Mouse (Mus musculus) cerebellum, adult 9-10 months (tissue): ENCODE measurements at regions not wholly inside any gene's neighbourhood (a gene's known extent, or its start where the extent isn't known, plus 50 kb on each side); places are given as distances from the start of the nearest gene placed in this dataset.
A peak's percentile ranks its signal among the peaks of the same experiment; 100 is the strongest.

Experiments used
- DNase-seq: peaks from one replicate; pipeline ENCODE4 v3.0.0; 2022

DNA sequence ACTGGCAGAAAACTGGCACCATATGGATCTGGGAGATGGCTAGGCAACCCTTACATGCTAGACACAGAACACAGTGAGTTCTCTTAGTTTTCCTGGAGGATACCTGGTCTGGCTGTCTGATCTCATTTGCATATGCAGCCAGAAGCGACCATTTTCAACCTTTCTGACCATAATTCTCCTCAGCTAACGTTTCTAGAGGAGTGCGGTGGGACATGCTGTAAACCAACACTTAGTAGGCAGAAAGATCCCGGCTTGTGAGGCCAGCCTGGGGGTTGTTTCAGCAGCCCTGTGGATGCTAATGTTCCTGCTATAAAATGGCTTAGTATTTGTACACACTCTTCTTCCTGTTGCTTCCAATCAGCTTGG, 168.6 kb upstream of the Olig3 start:
- DNase-seq, result no peak

DNA sequence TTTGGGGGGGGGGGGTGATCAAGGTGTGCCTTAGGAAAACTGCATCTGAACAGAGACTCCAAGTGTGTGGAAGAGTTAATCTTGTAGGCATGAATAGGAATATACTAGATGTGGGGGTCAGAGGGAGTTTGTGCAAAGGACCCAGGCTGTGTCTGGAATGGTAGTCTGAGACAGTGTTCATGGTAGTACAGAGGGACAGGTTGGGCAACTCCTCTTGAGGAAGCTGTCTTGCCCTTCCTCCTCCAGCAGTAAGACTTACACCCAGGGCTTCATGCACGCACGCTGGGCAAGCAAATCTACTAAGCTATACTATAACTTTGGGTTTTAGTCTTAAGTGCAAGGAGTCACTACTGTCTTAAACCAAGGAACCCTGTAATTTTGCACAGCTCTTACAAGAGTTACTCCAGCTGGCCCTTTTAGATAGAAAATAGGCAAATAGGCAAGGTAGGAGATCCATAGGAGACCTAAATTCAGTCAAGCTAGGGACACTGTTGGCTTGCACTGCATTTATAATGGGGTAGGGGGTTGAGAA, 169.2 kb upstream of the Olig3 start:
- no peak for DNase-seq

DNA sequence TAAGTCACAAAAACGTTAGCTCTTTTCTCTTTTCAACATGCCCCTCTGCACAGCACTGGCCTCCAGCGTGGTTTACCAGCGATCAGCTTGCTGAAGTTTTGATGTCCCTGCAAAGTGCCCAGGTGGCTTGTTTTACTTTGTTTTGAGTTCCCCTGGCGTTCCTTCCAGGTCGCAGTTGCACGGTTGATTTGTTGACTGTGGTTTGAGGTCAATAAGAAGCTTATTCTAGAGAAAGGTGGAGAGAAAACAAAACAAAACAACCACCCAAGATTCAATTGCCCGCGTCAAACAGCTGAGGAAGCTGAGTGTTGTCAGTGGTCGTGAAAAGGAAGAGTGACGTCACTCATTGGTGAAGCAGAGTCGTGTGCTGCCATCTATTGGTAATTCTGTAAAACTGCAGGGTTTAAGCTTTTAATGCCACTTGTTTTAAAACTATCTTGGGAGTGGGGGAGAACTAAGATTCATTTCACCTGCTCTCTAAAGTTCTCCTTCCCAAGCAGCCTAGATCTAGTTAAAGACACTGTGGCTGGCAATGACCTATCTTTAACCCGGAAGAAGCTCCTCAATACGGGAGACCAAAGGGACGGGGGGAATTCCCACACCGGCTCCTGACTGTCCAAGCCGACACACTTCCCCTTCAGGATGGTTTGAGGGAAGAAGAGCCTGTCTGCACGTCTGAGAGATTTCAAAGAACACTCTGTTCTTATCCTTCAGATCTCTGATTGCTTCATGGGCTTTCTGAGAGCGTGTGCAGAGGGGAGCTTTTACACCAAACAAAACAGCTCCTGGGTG, 170.3 kb upstream of the Olig3 start:
- peak; percentile 27 for DNase-seq

DNA sequence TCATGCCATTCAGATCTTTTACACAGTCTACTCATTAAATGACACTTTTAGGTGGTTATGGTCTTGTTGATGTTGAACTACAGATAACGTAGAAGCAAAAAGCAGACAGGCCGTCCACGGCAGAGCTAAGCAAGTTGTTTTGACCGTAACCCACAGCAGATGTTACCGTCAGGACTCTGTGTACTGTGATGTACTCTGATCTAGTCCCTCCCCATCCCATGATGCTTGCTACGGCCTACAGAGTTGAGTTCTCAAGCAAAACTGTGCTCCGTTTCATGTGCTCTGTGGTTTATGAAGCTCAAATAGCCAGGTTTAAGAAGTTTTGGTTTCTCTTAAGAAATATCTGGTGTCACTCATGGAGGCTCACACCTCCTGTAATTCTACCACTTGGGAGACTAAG, 169.4 kb upstream of the Tnfaip3 start:
- no peak for DNase-seq

DNA sequence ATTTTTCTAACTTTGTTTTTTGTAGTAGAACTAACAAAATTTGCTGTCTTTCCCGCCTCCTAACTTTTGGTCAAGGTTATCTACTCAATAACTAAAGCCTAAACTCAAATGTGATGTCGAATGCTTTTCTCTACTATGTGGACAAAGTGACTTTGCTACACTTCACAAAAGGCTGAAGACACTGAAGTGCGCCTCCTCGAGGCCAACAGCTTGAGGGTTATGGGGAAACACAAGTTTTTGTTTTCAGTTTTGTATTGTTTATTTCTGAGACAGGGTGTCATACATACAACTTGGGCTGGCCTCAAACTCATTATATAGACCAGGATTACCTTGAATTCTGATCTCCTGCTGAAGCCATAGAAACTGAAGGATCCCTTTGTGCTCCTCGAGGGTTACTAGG, 162.4 kb upstream of the Tnfaip3 start:
- DNase-seq, result no peak

DNA sequence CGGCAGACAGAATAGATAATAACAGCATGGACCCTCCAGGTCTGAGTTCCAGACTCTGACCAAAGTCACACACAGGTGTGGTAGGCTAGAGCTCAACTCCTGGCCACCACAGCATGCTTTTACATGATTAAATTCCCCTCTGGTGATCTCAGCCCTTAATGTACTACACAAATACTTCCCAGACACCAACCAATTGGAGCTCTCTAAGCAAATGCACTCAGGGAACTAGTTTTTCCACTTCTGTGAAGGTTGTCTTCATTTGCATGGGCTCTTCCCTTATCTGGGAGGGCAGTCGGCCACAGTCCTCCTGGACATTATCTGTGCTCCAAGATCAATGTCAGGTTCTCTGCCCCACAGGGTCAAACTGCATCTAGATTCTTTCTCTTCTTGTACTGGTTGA, 162.0 kb upstream of the Tnfaip3 start:
- no peak for DNase-seq

DNA sequence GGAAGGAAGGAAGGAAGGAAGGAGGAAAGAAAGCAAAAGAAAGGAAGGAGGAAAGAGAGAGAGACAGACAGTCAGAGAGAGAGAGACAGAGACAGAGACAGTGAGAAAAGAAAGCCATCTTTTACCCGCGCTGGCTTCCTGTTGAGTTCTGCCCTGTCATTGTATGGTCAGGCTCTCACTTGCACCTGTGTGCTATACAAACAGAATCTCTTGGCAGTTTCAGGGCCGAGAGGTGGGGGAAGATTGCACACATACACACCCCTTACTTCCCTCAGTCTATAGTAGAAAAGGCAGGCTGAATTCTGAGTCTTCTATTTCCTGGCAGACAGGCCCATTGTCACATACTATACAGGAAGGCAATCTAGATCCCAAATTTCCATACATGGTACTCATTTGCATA, 160.8 kb upstream of the Tnfaip3 start:
- DNase-seq, result no peak

DNA sequence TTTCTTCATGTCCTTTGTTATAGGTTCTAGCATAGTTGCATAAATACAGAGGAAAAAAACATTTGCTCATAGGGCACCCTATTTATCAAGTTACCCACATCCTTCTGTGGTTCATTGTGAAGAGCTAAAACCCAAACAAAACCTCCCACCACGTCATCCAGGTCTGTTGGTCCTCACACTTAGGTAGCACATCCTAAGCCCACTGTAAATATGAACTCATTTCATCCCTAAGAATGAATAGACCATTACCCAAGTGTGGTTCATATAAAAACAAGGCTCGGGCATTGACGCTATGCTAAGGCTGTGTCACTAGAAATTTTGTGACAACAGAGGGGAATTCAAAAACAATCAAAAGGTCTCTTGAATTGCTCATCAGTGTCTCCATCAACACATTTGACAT, 156.4 kb upstream of the Tnfaip3 start:
- no peak for DNase-seq

DNA sequence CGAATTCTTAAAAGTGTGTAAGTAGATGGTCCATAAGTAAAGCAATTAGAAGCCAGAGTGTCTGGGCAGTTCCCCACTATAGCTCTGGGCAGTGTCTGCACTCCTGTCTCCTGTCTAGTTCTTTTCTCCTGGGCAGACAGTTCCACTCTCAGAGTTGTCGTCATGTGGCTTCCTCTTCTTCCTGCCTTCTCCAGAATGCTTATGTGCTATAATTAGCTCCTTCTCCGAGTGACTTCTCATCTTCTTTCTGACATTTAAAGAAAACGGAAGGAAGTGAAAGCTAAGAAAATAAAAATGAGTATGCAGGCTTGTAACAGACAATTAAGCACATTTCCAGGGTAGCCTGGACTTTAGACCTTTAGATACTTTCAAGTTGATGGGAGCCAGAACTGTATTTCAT, 155.1 kb upstream of the Tnfaip3 start:
- no peak for DNase-seq

DNA sequence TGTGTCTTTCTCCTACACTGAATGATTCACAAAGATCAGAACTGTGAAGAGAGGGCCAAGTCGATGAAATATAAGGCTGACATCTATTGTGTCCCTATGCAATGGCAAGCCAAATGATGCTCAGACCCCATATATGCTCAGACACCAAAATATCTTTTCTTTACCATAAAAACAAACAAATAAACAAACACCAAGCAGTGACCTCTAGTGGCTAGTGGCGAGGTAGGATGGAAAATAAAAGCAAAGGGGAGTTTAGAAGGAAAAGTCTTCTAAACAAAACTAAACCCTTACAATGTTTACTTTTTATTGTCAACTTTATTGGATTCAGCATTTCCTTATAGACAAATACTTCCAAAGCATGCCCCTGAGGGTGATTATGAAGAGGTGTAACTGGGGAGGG, 153.8 kb upstream of the Tnfaip3 start:
- no peak for DNase-seq

DNA sequence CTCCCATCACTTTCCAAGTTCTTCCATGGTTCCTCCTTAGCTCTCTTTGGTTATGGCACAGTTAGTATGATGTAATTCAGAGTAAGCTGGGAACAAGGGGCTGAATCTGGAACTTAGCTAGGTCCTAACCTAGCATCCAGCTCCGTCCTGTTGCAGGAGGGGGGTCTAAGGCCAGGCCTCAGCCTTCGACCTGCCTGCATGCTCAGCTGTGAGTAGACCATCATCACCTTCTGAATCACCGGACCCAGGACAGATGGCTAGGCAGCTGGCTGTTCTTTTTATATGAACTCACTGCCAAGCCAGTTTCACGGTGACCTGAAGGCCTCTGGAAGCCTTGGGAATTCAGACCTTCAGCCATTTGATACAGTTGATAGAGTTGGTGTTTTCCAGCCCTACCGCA, 152.9 kb upstream of the Tnfaip3 start:
- DNase-seq, result no peak

DNA sequence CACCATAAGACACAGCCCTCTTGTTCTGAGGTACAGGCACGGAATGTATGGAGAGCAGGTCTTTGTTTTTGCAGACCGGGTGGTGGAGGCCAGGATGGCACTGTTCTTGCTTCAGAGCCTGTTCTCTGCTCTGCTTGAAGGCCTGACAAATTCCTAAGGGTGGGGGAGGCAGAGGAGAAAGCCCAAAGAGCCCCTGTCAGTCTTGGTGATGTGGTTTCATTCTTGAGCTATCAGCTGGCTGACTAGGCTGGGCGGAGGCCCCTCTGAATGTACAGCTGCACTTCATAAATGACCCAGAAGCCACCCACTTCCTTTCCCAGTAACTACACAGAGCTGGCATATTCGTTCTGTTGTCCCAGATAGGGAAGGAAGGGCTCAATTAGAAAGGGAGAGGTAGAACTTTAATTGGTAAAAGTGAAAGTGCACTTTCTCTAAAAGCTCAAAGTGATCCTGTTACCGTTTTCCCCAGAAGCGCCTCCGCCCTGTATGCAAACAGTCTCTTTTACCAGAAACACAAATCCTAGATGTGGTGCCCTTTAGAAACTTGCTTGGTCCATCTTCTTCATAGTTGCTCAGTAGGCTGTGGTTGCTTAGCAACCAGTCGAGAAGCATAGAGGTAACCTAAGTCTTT, 152.3 kb upstream of the Tnfaip3 start:
- no peak for DNase-seq

DNA sequence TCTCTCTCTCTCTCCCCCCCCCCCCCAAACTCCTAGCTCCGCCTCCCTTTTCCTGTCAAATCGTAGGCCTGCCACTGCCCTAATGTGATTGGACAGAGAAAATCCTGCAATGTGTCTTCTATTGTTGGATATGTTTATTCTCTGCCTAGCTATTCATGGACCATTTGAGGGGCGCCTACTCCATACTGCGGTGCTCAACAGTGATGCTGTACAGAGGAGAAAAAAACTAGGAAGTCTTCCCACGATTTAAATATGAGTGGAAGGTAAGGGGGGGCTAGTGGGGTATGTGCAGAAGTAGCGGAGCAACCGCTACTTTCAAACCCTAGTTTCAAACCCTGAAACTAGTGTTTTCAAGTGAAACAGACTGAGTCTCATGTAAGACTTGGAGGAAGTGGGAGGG, 151.6 kb upstream of the Tnfaip3 start:
- DNase-seq, result no peak

DNA sequence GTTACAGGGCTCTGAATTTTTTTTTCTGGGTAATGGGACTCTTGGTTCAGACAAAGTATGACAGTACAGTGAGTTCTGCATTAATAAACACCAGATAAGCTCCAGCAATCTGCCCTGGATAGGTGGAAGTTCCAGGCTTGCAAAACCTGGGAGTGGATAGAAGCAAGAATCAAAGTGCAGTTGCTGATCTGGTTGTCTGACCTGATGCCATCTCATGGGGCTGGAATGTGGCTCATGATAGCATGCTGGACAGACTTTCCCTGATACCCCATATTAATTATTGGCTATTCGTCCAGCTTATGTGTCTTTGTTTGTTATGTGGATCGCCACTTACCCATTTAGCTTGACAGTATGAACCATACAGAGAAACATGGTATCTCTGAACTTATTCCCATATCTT, 146.6 kb upstream of the Tnfaip3 start:
- DNase-seq, result no peak

DNA sequence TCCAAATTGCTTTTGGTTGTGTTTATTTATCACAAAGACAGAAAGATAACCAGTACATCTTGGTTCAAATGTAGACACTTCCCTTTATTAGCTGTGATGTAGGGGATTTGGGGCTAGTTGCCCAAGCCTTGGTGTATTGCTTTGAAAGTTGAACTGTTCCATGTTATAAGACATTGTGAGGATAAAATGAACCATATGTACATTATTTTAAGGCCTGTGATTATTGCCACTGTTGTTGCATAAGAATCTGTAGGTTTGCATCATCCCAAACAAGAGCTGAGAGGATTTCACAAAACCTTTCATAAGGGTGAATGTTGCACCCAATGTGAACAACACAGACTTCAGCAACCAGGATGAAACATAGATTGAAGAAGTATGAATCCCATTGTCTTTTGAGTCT, 145.7 kb upstream of the Tnfaip3 start:
- no peak for DNase-seq

DNA sequence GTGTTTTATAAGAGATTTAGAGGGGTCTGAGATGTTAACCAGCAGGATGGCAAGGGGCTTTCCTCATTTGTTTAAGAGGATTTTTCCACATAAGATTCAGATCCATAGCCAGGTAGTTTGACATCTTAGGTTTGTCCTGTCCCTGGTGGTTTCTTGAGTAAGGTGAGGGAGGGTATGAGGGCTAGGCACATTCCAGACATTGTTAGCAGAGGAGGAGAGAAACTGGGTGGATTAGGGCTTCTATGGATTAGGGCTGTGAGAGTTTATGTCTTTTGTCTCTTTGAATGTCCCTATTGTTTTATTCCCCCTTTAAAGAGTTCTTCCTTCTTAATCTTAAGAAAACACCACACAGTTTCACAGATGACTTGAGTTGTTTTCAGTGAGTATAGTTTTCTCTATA, 138.6 kb upstream of the Tnfaip3 start:
- no peak for DNase-seq

DNA sequence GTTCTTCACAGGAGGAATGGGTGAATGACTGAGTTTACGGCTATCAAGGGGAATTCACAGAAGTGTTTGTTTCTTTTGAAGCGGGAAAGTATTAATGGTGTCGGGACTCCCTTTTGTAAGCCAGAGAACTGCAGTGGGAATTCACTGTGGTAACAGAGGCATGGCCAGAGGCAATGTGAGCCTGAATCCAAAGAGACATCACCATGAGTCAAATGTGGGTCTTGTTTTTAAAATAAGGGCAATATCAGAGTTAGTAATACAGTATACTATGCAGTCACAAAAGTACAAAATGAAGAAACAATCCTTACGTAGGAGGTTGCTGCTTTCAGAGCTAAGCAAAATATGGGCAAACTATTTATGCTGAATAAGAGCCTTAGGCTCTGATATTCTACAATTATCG, 137.3 kb upstream of the Tnfaip3 start:
- no peak for DNase-seq

DNA sequence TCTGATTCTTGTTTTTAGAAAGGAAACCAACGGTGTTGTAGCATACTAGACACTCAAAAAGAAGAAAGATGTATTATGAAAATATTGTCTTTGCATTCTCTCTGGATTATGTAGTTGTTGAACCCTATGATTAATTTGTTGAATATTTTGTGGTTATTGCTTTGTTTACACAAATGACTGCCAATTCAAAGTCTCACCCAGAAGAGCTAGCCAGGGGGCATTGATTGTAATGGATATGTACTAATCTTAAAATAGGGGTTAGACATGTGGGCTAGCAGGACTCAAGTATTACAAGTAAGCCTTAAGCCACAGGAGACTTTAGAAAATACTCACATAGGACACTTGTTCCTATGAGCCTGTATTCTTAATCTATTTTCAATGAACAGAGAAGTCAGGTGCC, 135.3 kb upstream of the Tnfaip3 start:
- DNase-seq, result no peak

DNA sequence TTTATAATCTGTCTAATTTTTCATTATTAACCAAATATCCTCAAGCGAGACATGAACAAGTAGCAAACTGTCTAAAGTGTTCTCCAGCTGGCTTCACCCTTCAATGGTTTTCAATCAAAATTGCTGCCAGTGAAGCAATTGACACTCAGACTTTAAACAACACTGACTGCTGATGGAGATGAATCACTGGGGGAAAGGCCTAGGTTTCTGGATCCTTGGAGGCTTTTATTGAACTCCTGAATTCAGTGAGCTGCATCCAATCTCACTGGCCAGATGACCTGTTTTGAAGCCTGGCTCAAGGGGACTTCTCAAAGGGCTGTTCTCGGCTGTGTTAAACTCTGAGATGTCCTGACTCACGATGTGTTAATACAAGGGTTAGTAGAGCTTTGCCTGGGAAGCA, 134.5 kb upstream of the Tnfaip3 start:
- DNase-seq, result no peak

DNA sequence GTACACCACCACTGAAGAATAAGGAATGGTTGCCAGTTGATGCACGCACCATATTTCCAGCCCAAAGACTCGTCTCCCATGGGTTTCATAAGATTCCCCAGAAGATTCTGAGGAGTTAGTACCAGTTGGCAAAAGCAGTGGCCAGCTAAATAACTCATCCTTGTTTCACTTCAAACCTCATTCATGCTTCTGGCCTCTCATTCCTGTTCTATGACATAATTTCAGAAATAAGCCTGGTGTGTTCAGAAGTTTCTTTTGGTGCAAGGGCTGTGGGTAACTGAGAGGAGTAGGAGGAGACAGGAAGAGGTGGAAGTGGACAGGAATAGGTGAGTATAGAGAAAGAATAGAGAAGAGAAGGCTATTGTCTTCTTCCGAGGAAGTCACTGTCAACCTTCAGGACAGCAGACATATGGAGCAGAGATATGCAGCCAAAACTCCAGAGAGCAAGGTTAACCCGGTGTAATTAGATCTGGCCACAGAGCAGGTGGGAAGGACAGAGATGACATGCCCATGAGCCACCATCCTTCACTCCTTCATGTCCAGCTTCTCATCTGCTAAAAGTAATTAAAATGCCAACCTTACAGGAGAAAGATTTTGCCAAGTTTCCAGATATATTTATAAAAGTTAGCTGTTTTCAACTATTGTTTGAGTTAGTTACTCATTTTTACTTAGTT, 133.9 kb upstream of the Tnfaip3 start:
- DNase-seq, result no peak

DNA sequence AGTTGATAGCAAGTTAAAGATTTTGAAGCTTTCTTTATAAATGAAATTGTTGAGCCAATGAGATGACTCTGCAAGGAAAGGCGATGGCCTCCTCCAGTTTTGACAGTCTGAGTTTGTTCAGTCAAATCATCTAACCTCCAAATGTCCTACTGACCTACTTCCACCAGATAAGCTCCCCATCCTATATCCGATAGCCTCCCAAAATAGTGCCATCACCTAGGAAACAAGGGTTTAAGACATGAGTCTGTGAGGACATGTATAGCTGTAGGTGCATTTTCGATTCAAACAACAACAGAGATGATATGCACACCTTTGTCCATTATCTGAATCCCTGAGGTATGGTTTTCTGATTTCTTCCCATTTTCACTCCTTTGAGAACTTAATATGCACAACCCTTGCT, 126.0 kb upstream of the Tnfaip3 start:
- DNase-seq, result no peak

DNA sequence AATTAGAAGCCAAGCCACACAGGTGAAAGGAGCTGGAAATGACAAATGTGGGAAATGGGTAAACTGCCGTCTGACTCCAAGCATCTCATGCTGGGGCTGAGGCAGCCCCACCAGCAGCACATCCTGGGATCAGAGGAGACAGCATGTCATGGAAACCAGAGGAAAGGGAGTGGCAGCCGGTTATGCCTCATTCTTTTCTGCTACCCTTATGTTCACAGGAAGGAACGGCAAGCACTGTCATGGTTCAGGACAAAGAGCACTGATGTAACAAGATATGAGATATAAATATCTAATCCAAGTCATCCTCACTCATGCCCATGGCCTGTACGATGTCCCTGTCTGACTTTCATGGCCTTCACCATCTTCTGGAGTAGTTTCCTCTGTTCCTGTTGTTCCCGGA, 125.2 kb upstream of the Tnfaip3 start:
- no peak for DNase-seq

DNA sequence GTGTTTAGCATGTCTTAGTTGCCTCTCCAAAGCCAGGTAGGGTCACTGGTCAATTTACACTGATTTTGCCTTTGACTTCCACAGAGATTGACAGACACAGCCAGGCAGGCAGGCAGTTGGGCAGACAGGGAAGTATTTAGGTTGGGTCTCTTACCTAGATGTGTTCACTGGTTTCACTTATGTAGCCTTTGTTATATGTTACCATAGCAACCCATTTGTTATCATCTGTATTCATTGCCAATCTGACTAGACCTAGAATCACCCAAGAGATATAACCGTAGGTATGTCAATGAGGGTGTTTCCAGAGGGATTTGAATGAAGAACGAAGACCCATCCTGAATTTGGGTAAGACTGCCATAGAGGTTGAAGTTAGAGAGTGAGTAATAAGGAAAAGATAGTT, 123.8 kb upstream of the Tnfaip3 start:
- DNase-seq, result no peak

DNA sequence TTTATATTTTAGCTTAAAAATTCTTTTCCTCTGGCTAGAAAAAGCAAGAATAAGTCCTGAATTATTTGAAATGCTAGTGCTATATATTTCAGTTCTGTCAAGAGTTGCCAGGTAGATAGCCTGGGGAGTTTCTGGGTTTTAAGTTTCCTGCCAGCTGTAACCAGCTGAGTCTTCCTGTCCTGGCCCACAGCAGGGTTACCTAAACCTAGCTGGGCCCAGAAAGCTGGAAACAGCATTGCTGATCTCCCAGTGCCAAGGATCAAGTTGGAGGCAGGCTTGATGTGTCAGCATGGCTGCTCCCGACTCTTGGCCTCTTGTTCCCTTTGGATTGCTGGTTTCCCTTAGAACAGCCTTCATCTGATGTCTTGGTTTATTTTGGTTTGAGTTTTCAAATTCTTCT, 122.8 kb upstream of the Tnfaip3 start:
- DNase-seq, result no peak
